Mouse (Mus musculus) kidney, embryonic 16.5 days (tissue): ENCODE results near the gene Ppp2r5d. TPM values are rescaled to one million over a fixed set of nuclear protein-coding genes. Genes with fewer than 3 reads are reported as not detected.

Experiments used
- ATAC-seq: fragments of 200-750 bp; cut with Nextera tagmentation; 2 replicates; pipeline ENCODE4 v1.8.0; 2017; ENCODE audit warnings: moderate TSS enrichment; ENCODE audit not compliant: low FRiP score, low TSS enrichment
- H3K27ac ChIP-seq: fragments of 300-500 bp; sonication (generic); 2 replicates; pipeline ENCODE4 v1.5.1; 2014; ENCODE audit warnings: low read length
- H3K27me3 ChIP-seq: fragments of 300-500 bp; sonication (generic); 2 replicates; pipeline ENCODE4 v1.6.1; 2014; ENCODE audit warnings: low read length, control low read depth, mixed read lengths; ENCODE audit not compliant: insufficient read depth
- H3K36me3 ChIP-seq: fragments of 300-500 bp; sonication (generic); 2 replicates; pipeline ENCODE4 v1.6.1; 2014; ENCODE audit warnings: low read length, control low read depth, mixed read lengths; ENCODE audit not compliant: insufficient read depth
- H3K4me1 ChIP-seq: fragments of 300-500 bp; sonication (generic); 2 replicates; pipeline ENCODE4 v1.6.1; 2014; ENCODE audit warnings: low read length, control low read depth, mixed read lengths; ENCODE audit not compliant: insufficient read depth
- H3K4me2 ChIP-seq: fragments of 300-500 bp; sonication (generic); replicated peaks from 2 replicates; pipeline ENCODE4 v1.6.1; 2014; ENCODE audit warnings: low read depth, low read length
- H3K4me3 ChIP-seq: fragments of 300-500 bp; sonication (generic); 2 replicates; pipeline ENCODE4 v1.5.1; 2014; ENCODE audit warnings: mild to moderate bottlenecking, low read length
- H3K9ac ChIP-seq: fragments of 300-500 bp; sonication (generic); replicated peaks from 2 replicates; pipeline ENCODE4 v1.6.1; 2014; ENCODE audit warnings: low read length
- H3K9me3 ChIP-seq: fragments of 300-500 bp; sonication (generic); 2 replicates; pipeline ENCODE4 v1.6.1; 2016; ENCODE audit warnings: low read length, control low read depth
- WGBS: fragments of 180-500 bp; shearing (Covaris S2); extraction: QIAGEN DNeasy Blood & Tissue Kit; methylation state at CpG from one replicate; pipeline ENCODE4 v1.1.7; 2014; 5-methylcytosine and 5-hydroxymethylcytosine counted together
- polyA plus RNA-seq: library from polyadenylated mRNA; unstranded; fragments of >200 nt; fragmentation: Nextera tagmentation; extraction: Ambion mirVana; gene quantifications from 2 replicates; pipeline ENCODE4 v1.2.1, GENCODE M21; 2015

Ppp2r5d gene
- polyA plus RNA-seq, 1 experiment from 2014 or later: 112 TPM

DNA sequence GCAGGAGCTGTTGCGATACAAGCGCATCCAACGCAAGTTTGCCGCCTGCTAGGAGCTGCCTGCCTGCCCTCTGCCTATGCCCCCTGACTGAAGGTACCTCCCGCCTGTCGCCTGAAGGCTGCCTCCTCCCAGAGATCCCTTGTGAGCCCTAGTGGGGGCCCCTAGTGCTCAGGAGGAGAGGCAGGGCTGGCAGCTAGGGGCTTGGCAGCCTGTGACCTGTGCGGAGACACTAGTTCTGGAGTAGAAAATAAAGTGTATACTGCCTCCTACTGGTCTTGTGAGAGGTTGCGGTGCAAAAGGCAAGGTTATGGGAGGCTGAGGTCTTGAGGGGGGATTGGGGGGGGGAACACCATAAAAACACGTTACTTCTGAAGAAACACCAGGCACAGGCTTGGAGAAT is 20.4 kb upstream of the Ppp2r5d start:
- peaks cover 36% of the 10 kb centered on the region for H3K36me3 ChIP-seq

DNA sequence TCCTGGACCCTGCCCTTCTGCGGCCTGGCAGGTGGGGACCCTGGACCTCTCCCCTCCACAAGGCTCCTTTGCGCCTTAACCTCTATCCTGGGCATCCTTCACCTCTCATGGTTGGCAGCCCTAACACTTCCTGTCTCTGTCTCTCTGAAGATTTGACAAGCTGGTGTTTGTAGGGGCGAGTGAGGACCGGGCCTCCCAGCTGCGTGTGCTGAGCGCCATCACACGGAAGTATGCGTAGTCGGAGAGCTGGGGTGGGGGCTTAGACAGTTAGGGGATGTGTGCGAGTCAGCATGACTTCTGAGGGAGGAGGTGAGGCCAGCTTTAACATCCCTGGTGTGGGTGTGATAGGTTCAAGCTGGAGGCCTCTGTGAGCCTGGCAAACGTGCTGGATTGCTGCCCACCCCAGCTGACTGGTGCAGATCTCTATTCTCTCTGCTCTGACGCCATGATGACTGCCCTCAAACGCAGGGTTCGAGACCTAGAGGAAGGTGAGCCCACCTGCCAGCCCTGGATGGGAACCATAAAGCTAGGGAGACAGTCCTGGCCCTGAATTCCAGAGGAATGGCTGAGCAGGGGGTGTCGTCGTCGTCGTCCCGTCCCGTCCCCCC is 19.7 kb upstream of the Ppp2r5d start:
- Histone ChIP-seq H3K27ac (no peak overlapping the region), H3K36me3 (peaks cover 36% of the 10 kb centered on the region), H3K4me1 (0 out of 2 replicates have a peak, but pooled peaks cover 4% of the 10 kb centered on the region), H3K27me3 (0 out of 2 replicates have a peak, but pooled peaks cover 6% of the 10 kb centered on the region), H3K9ac (no peak overlapping the region), H3K9me3 (no peaks in the 10 kb centered on the region), H3K4me3 (no peak overlapping the region), H3K4me2 (no peak overlapping the region)
- WGBS: 72% methylated on average over 19 of the region's 20 CpGs
- no peak for ATAC-seq

More for the DNA sequence above, 20.4 kb upstream of the Ppp2r5d start:
- H3K27ac ChIP-seq: no peak overlapping the region
- 0 out of 2 replicates have a peak, but pooled peaks cover 6% of the 10 kb centered on the region for H3K27me3 ChIP-seq
- H3K9ac ChIP-seq: no peak overlapping the region
- WGBS: 42% methylated on average over 9 of the region's 9 CpGs
- H3K9me3 ChIP-seq: no peaks in the 10 kb centered on the region
- 0 out of 2 replicates have a peak, but pooled peaks have one; percentile 36 for ATAC-seq
- no peak overlapping the region for H3K4me3 ChIP-seq
- H3K4me2 ChIP-seq: no peak overlapping the region
- H3K4me1 ChIP-seq: 0 out of 2 replicates have a peak, but pooled peaks cover 4% of the 10 kb centered on the region

DNA sequence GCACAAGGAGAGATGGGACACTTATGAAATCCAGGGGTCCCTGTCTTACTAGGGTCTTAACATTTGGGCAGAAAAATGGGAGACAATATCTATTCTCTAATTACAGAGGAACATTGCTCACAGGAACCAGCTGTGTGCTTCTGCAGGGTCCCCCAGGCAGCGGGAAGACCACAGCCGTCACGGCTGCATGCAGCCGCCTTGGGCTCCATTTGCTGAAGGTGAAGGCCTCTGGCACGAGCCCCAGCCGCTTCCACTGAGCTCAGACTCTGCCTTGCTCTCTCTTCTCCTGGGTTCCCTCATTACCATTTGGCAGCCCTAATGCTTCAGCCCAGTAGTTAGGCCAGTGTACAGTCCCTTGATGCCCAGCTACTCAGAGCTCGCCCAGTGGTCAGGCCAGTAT is 16.2 kb upstream of the Ppp2r5d start:
- H3K9ac ChIP-seq: no peak overlapping the region
- no peak for ATAC-seq
- WGBS: 82% methylated on average over 7 of the region's 7 CpGs

DNA sequence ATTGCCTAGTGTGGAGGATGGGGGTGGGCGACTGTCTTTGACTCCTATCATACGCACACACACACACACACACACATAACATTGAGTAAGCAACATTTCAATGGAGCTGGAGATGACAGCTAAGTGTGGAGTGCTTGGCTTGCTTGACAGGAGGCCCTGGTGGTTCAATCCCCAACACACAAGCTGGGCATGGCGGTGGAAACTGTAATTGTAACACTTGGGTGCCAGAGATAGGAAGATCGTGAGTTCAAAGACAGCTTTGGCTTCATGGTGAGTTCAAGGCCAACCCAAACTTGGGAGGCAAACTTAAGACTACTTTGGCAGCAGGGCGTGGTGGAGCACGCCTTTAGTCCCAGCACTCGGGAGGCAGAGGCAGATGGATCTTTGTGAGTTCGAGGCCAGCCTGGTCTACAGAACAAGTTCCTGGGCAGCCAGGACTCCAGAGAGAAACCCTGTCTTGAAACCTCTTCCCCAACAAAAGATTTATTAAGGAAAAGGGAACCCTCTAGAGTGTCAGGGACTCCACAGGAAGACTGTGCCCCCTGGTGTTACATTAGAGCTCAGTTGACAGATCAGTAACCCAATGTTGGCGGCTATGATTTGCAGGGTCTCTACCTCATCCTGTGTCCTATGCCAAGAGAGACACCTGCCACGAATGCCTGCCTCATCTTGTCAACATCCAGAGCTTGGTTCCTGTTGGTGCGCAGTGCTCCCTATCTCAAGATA is 10.0 kb upstream of the Ppp2r5d start:
- Histone ChIP-seq H3K9ac (no peak overlapping the region), H3K36me3 (peaks cover 33% of the 10 kb centered on the region), H3K27ac (no peak overlapping the region), H3K9me3 (no peaks in the 10 kb centered on the region), H3K4me1 (peaks cover 17% of the 10 kb centered on the region), H3K4me2 (no peak overlapping the region), H3K4me3 (no peak overlapping the region), H3K27me3 (no peaks in the 10 kb centered on the region)
- no peak for ATAC-seq
- WGBS: 95% methylated on average over 11 of the region's 11 CpGs

More for the DNA sequence above, 16.2 kb upstream of the Ppp2r5d start:
- H3K27me3 ChIP-seq: no peaks in the 10 kb centered on the region
- H3K4me1 ChIP-seq: no peaks in the 10 kb centered on the region
- no peaks in the 10 kb centered on the region for H3K9me3 ChIP-seq
- no peak overlapping the region for H3K4me3 ChIP-seq
- H3K36me3 ChIP-seq: peaks cover 47% of the 10 kb centered on the region
- no peak overlapping the region for H3K4me2 ChIP-seq
- H3K27ac ChIP-seq: no peak overlapping the region

DNA sequence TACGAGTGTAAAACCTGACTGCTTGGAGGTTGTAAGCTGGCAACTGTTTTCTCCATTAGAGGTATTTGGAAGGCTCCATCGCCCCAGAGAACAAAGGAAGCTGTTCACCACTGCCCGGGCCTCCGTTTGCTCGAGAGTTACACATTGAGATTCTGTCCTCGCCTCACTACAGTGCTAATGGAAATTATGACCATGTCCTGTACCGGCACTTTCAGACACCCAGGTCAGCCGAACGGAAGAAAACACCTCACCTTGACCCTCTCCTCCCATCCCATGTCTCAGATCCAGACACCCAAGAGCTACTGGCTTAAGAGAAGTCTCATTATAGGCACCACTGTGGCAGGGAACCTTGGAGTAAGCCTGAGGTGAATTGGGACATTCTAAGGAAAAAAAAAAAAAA is 8.9 kb upstream of the Ppp2r5d start:
- H3K4me3 ChIP-seq: no peak overlapping the region
- no peak for ATAC-seq
- peaks cover 17% of the 10 kb centered on the region for H3K4me1 ChIP-seq
- H3K27ac ChIP-seq: no peak overlapping the region
- no peaks in the 10 kb centered on the region for H3K9me3 ChIP-seq
- no peaks in the 10 kb centered on the region for H3K27me3 ChIP-seq
- no peak overlapping the region for H3K9ac ChIP-seq
- no peak overlapping the region for H3K4me2 ChIP-seq
- WGBS: 91% methylated on average over 9 of the region's 9 CpGs
- peaks cover 33% of the 10 kb centered on the region for H3K36me3 ChIP-seq

DNA sequence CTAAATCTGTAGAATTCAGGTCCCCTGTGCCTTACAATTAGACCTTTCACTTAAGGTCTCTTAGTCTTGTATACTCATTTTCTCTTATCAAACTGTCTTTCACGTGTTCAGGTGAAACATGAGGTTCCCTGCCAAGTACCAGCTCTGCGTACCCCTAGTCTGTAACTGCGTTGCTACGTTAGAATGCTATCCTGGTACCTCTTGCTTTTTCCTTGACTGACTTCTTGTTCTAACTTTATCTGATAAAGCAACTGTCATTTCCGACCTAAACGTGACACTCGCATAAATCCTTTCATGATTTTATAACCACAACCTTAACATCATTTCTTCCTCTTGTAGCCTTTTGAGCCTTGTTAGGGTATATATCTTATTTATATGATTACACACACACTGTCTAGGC is 7.5 kb upstream of the Ppp2r5d start:
- Histone ChIP-seq H3K27ac (no peak overlapping the region), H3K27me3 (no peaks in the 10 kb centered on the region), H3K4me2 (peak overlapping the region; percentile 93), H3K4me1 (peaks cover 17% of the 10 kb centered on the region), H3K36me3 (peaks cover 31% of the 10 kb centered on the region), H3K9me3 (no peaks in the 10 kb centered on the region), H3K9ac (peak overlapping the region; percentile 91), H3K4me3 (peak overlapping the region; percentile 68)
- 64% methylated on average over 7 of the region's 7 CpGs for WGBS
- ATAC-seq: no peak

DNA sequence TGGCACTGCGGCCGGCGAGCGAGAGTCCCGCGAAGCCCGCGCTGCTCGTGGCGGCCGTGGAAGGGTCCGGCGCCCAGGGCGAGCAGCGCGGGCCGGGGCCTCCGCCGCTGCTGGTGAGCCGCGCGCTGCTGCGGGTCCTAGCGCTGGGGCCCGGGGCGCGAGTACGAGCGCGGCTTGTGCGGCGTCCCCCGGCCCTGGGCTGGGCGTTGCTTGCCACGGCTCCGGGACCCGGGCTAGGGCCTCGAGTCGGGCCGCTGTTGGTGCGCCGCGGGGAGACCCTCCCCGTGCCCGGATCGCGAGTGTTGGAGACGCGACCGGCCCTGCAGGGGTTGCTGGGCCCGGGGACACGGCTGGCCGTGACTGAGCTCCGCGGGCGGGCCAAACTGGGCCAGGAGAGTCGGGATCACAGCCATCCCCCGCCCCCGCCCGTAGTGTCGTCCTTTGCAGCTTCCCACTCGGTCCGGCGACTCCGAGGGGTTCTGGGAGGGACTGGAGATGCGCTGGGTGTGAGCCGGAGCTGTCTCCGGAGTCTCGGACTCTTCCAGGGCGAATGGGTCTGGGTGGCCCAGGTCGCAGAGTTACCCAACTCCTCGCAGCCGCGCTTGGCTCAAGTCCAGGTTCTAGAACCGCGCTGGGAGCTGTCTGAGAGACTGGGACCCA is 6.8 kb upstream of the Ppp2r5d start:
- Histone ChIP-seq H3K4me2 (peak overlapping the region; percentile 93), H3K9me3 (no peaks in the 10 kb centered on the region), H3K27ac (peak overlapping the region; percentile 79; the same call in 1 of the 2 replicates), H3K4me3 (peak overlapping the region; percentile 68), H3K9ac (peak overlapping the region; percentile 91), H3K4me1 (peaks cover 17% of the 10 kb centered on the region), H3K36me3 (peaks cover 29% of the 10 kb centered on the region), H3K27me3 (no peaks in the 10 kb centered on the region)
- ATAC-seq: peak; percentile 70
- under 1% methylated on average over 76 of the region's 76 CpGs for WGBS

DNA sequence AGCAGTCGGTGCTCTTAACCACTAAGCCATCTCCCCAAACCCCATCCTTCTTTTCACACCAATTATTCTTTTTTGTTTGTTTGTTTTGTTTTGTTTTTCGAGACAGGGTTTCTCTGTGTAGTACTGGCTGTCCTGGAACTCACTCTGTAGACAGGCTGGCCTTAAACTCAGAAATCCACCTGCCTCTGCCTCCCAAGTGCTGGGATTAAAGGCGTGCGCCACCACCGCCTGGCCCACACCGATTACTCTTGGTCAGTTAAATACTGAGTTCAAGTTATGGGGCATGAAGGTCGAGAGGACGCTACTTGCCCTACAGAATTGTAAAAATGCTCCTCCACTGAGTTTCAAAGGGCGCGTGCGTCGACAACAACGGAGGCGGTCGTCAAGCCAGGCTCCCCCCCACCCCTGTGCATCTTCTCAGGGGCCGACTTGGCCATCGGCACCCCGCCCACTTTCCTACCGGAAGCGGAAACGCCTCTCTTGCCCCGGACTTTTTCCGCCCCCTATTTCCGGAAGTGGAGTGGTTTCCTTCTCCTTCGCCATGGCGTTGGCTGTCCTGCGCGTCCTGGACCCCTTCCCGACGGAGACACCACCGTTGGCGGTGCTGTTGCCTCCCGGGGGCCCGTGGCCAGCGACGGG is 6.2 kb upstream of the Ppp2r5d start, which contains the start of gene Pex6:
Pex6 (plus strand) TSS at position 505 of the 639 bp plus-strand sequence.
- no peaks in the 10 kb centered on the region for H3K27me3 ChIP-seq
- H3K4me3 ChIP-seq: peak within 1 kb of the TSS; percentile 68
- peak within 1 kb of the TSS; percentile 91 for H3K9ac ChIP-seq
- H3K4me2 ChIP-seq: peak within 1 kb of the TSS; percentile 93
- peak; percentile 92 for ATAC-seq
- 9% methylated on average over 36 of the region's 36 CpGs for WGBS
- peaks cover 17% of the 10 kb centered on the region for H3K4me1 ChIP-seq
- peaks cover 22% of the 10 kb centered on the region for H3K36me3 ChIP-seq
- H3K27ac ChIP-seq: peak within 1 kb of the TSS; percentile 79
- H3K9me3 ChIP-seq: no peaks in the 10 kb centered on the region

DNA sequence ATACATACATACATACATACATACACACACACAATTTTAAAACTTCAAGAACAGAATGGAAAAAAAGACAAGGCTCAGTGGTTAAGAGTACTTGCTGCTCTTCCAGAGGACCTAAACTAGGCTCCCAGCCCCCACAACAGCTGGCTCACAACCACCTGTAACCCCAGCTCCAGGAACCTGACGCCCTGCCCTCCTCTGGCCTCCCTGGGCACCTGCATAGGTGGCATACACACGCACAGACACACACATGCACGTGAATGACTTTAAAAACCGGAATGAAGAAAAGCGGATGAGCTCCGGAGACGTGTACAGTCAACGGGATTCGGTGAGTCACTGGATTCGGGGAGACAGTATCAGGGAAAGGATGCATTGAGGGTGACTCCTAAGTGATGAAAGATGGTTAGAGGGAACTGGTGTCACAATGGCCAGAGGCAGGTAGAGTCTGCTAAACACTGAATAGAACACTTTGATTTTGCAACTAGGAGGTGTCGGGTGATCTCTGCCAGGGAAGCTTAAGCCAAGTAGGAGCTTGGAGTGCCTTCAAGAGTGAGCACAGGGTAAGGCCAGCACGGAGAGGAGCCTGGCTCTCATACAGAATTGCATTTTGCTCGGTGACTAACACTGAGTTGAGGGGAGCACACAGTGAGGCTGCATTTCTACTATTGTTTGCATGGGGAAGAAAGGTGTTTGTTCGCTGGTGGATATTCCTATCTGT is 1.6 kb upstream of the Ppp2r5d start:
- Histone ChIP-seq H3K9me3 (no peaks in the 10 kb centered on the region), H3K4me3 (no peak overlapping the region), H3K9ac (no peak overlapping the region), H3K4me2 (no peak overlapping the region), H3K36me3 (no peaks in the 10 kb centered on the region), H3K4me1 (peaks cover 34% of the 10 kb centered on the region), H3K27ac (no peak overlapping the region), H3K27me3 (no peaks in the 10 kb centered on the region)
- 92% methylated on average over 14 of the region's 14 CpGs for WGBS
- no peak for ATAC-seq
